Mouse (Mus musculus): ENCODE data around the gene Hist1h1c.
"Not testable (repeated sequence)": the region's sequence is repeated elsewhere in the genome, so short reads cannot be mapped to it uniquely, and the experiment has no call there.

Hist1h1c gene

GRCm38 (mm10) chr13:23709714-23710373 lies 28.8 kb upstream of the Hist1h1c start:
- in situ Hi-C loops (cut with MboI; ENCODE audit: unreplicated experiment in 2 of 2) = no loop called here

- in situ Hi-C loops (cut with MboI; ENCODE audit: unreplicated experiment in 2 of 2) = no loop called here
Measured at GRCm38 (mm10) chr13:23710374-23711089, 28.1 kb upstream of the Hist1h1c start, which contains the start of gene Hfe. TSS of gene Hfe (minus strand) at chr13:23710854.

- in situ Hi-C loops (cut with MboI; ENCODE audit: unreplicated experiment in 2 of 2) = no loop called here
Measured at GRCm38 (mm10) chr13:23716261-23717042, 22.2 kb upstream of the Hist1h1c start.

- in situ Hi-C loops (cut with MboI; ENCODE audit: unreplicated experiment in 2 of 2) = no loop called here
Measured at GRCm38 (mm10) chr13:23717176-23717575, 21.4 kb upstream of the Hist1h1c start.

GRCm38 (mm10) chr13:23717593-23718245 lies 20.9 kb upstream of the Hist1h1c start:
- in situ Hi-C loops (cut with MboI; ENCODE audit: unreplicated experiment in 2 of 2) = not testable (repeated sequence)

- in situ Hi-C loops (cut with MboI; ENCODE audit: unreplicated experiment in 2 of 2) = no loop called here
Measured at GRCm38 (mm10) chr13:23724239-23724638, 14.4 kb upstream of the Hist1h1c start.

GRCm38 (mm10) chr13:23725213-23725612 lies 13.4 kb upstream of the Hist1h1c start:
- in situ Hi-C loops (cut with MboI; ENCODE audit: unreplicated experiment in 2 of 2) = no loop called here

GRCm38 (mm10) chr13:23728472-23729191 lies 10.0 kb upstream of the Hist1h1c start:
- in situ Hi-C loops (cut with MboI; ENCODE audit: unreplicated experiment in 2 of 2) = no loop called here

- in situ Hi-C loops (cut with MboI; ENCODE audit: unreplicated experiment in 2 of 2) = no loop called here
Measured at GRCm38 (mm10) chr13:23729192-23729525, 9.4 kb upstream of the Hist1h1c start.

- in situ Hi-C loops (cut with MboI; ENCODE audit: unreplicated experiment in 2 of 2) = loop anchor here (5.0 to 10.0 kb wide), 3 partner anchors 32 to 105 kb away; partner anchors contain the start of genes Hist1h1e (in 1 of the 2), Hist1h1t (in 1 of the 2), Hist1h2ac (in 1 of the 2) and Hist1h2bc (in 1 of the 2)
Measured at GRCm38 (mm10) chr13:23729706-23730105, 8.9 kb upstream of the Hist1h1c start.

- in situ Hi-C loops (cut with MboI; ENCODE audit: unreplicated experiment in 2 of 2) = loop anchor here (5.0 to 10.0 kb wide), 3 partner anchors 33 to 106 kb away; partner anchors contain the start of genes Hist1h1e (in 1 of the 2), Hist1h1t (in 1 of the 2), Hist1h2ac (in 1 of the 2) and Hist1h2bc (in 1 of the 2)
Measured at GRCm38 (mm10) chr13:23730479-23730878, 8.1 kb upstream of the Hist1h1c start.

GRCm38 (mm10) chr13:23732156-23732804 lies 6.3 kb upstream of the Hist1h1c start:
- in situ Hi-C loops (cut with MboI; ENCODE audit: unreplicated experiment in 2 of 2) = loop anchor here (5.0 to 10.0 kb wide), 3 partner anchors 35 to 107 kb away; partner anchors contain the start of genes Hist1h1e (in 1 of the 2), Hist1h1t (in 1 of the 2), Hist1h2ac (in 1 of the 2) and Hist1h2bc (in 1 of the 2)

- in situ Hi-C loops (cut with MboI; ENCODE audit: unreplicated experiment in 2 of 2) = loop anchor here (5.0 to 10.0 kb wide), 4 partner anchors 35 to 115 kb away; partner anchors contain the start of genes Hist1h1e (in 2 of the 2), Hist1h2be (in 2 of the 2), Hist1h2ac (in 1 of the 2) and Hist1h2bc (in 1 of the 2)
Measured at GRCm38 (mm10) chr13:23737091-23737490, 1.5 kb upstream of the Hist1h1c start.

GRCm38 (mm10) chr13:23738041-23738440 lies 567 bp upstream of the Hist1h1c start:
- in situ Hi-C loops (cut with MboI; ENCODE audit: unreplicated experiment in 2 of 2) = loop anchor here (5.0 to 10.0 kb wide), 4 partner anchors 36 to 116 kb away; partner anchors contain the start of genes Hist1h1e (in 2 of the 2), Hist1h2be (in 2 of the 2), Hist1h2ac (in 1 of the 2) and Hist1h2bc (in 1 of the 2)

GRCm38 (mm10) chr13:23739069-23739921 lies 687 bp downstream of the Hist1h1c start:
- in situ Hi-C loops (cut with MboI; ENCODE audit: unreplicated experiment in 2 of 2) = loop anchor here (5.0 to 10.0 kb wide), 4 partner anchors 37 to 117 kb away; partner anchors contain the start of genes Hist1h1e (in 2 of the 2), Hist1h2be (in 2 of the 2), Hist1h2ac (in 1 of the 2) and Hist1h2bc (in 1 of the 2)

GRCm38 (mm10) chr13:23739922-23740252 lies 1.3 kb downstream of the Hist1h1c start:
- in situ Hi-C loops (cut with MboI; ENCODE audit: unreplicated experiment in 2 of 2) = loop anchor here (5.0 to 10.0 kb wide), 7 partner anchors 38 to 1703 kb away; partner anchors contain the start of genes Hist1h1d (in 2 of the 2), Hist1h1e (in 2 of the 2), Hist1h2be (in 2 of the 2) and Hist1h4f (in 2 of the 2)

- in situ Hi-C loops (cut with MboI; ENCODE audit: unreplicated experiment in 2 of 2) = loop anchor here (5.0 to 10.0 kb wide), 3 partner anchors 186 to 1703 kb away; partner anchors contain the start of genes Hist1h1d (in 2 of the 2), Hist1h4f (in 2 of the 2), Hist1h2ah (in 1 of the 2) and Hist1h2bk (in 1 of the 2)
Measured at GRCm38 (mm10) chr13:23740256-23740840, 1.7 kb downstream of the Hist1h1c start.
